Mouse (Mus musculus) 416B (cell line): Measurements from ENCODE around the gene Gm9972.

ENCODE experiments used
- DNase-seq: peaks from one replicate; pipeline ENCODE4 v3.0.0; 2011; ENCODE audit warnings: low read depth

Gene Gm9972

DNA sequence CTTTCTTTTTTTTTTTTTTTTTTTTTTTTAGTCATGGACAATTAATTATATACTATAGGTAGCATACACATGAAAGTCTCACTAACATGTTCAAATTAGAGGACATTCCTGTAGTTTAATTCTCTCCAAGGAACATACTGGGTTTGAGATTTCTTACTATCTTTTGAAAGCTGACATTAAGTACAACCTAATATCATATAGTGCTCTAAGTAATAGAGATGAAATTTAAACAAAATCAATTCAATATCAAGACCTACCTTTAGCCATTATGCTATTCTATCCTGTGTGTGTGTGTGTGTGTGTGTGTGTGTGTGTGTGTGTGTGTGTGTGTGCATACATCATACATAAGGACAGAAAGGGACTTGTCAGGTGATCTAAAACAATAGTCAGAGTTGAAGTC lies at the start of gene Gm9972:
Gene Gm9972, plus strand, starts transcription at position 301 of the 400 bp plus-strand sequence.
- DNase-seq: no peak

DNA sequence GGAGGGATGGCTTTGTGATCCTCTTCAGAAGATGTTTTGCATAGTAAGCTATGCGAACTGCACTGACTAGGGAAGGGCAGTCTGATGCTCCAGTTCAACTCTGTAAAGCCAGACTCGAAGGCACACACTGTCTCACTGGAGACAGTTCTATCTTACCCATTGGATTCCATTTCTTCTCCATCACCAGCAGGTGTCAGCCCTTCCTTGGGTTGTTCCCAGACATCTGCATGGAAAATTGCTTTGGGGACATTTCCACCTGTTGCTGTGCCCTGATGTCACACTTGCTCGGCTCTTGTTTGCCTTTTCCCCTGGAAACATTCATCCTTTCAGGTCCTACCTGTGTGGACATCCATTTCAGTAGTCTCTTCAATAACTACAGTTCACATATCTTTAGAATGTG lies 36.4 kb upstream of the Gm9972 start:
- DNase-seq: peak; percentile 3

DNA sequence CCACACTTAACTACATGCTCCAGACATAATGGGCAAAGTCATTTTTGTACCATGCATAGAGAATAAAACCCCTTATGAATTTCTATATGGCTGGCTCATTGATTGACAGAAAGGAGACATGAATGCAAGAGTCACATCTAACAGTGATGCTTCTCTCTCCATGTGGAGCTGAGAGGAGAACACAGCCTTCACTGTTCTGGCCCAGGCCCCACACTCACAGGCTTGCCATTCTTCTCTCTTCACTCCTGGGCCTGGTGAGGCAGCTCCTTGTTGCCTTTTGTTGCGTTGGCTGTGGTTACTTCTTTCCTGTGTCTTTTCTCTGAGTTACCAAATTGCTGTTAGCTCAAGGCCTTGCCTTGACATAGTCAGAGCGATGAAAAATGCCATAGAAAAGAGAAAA lies 23.6 kb upstream of the Gm9972 start:
- DNase-seq: no peak

DNA sequence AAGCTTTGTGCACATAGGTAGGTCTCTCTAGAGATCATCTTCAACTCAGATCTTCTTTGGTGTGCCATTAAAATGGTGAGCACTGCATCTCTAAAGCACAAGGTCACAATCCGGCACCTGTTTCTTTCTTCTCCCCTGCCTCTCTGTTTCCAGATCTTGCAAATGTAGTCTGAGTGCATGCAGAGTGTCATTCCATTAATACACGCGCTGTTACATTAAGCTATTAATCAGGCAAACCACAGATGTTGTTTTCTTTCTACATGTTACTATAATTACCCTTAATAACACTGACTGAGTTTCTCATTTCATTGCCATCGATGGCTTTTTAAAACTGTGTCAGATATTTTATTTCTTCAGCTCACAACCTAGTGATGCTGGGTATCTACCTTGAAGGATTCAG lies 22.6 kb upstream of the Gm9972 start:
- DNase-seq: no peak

DNA sequence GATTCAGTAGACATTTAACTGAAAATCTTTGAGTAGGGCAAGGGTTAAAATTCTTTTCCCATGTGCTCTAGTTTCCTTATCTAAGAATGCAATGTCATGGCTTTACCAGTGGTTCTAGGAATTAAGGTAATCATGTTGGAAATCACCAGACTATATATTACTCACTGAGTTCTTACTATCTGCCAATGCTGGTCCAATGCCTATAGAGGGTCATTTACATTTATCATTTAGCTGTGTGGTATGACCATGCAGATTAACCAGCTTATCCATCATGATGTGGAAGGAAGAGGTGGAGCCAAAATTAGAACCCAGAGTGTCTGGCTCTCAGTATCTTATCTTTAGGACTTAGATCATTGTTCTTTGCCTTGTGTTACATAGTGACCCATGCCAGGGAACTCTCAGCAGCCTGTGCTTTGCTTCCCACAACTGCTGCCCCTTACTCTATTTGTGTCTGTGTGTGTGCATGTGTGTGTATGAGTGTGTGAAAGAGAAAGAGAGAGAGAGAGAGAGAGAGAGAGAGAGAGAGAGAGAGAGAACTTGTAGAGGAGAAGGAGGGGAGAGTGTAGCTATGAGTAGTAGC lies 12.3 kb upstream of the Gm9972 start:
- DNase-seq: no peak

DNA sequence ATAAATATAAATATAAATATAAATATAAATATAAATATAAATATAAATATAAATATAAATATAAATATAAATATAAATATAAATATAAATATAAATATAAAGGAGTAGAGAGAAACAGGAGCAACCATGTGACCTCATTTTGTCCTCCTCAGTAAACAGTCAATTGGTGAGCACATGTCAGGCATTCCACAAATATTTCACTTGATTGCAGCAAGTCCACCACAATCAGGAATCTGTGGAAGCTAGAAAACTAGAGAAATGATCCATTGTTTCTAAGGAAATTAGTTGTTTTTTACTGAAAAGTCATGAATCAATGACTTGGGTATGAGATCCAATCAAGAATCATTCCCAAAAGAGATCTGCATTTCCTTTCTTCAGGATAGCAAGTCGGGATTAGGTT lies 5.7 kb upstream of the Gm9972 start:
- DNase-seq: no peak

DNA sequence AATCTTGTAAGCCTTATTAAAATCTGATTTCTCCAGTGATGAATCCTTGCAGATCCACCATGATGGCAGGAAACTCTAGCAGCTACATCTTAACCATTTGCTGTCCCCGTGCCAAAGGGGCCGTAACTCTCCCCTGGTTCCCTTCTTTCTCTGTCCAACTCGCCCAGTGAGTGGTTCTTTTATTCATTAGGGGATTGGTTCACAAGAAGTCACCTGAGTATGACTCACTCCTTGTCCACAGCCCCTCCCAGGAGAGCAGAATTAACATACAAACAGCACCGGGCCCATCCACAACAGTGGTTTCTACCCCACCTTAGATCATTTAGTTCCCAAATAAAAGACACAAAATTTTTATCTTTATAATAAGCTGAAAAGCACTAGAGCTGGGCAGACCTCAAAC lies 3.4 kb upstream of the Gm9972 start:
- DNase-seq: no peak

DNA sequence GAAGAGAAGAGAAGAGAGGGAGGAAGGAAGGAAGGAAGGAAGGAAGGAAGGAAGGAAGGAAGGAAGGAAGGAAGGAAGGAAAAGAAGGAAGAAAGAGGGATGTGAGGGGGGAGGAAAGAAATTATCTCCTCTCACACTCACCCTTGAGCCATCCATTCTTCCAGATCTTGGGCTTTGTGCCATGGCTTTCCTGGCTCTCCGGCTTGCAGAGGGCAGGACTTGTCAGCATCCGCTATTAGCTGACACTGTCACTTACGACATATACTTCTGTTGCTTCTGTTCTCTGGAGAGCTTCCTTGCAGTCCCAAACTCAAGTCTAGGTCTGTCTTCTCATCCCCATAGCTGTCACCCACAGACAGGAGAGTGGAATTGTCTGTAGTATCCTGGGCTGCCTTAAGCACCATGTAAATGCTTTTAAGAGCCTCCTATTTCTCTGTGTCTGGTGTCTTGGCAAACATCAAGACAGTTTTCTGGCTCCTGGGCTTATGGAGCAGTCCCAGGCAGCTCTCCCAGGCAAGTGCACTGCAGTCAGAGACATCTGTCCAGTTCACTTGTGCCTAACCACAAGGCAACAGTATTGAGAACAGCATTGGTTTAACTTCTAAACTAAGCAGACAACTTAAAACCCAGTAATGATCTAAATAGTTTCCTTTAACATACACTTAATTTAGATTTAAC lies 10.5 kb downstream of the Gm9972 start:
- DNase-seq: no peak

DNA sequence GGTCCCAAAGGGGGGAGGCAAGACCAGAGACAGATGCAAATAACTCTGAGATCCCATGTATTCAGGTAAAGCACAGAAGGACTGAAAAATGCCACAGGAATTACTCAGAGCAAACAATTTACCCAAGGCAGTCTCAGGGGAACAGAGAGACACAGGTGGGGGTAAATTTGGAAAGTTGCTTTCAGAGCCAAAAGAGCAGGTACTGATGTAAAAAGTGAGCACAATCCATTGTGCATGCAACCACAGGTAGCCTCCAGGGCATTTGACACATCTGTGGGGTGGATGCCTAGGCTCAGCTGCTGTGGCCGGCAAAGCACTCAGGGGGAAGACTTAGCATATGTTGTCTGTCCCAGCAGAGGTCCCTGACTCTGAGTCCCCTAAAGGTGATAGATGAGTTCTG lies 13.8 kb downstream of the Gm9972 start:
- no peak for DNase-seq

DNA sequence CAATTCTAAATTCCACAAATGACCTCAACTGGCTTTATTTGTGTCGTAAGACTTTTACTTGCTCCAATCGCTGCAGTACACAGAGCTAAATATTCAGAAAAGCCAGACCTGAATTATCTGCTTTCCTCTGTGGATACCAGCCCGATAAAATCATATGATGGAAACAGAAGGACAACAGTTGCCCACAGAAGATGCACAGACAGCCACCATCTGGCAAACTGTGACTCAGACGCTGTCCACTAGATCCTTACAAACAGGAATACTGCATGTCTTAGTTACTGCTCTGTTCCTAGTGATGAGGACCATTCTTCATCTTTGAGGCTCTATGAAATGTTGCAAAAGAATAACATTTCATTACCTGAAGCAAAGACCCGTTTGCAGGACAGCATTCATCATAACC lies 19.4 kb downstream of the Gm9972 start:
- DNase-seq: no peak

DNA sequence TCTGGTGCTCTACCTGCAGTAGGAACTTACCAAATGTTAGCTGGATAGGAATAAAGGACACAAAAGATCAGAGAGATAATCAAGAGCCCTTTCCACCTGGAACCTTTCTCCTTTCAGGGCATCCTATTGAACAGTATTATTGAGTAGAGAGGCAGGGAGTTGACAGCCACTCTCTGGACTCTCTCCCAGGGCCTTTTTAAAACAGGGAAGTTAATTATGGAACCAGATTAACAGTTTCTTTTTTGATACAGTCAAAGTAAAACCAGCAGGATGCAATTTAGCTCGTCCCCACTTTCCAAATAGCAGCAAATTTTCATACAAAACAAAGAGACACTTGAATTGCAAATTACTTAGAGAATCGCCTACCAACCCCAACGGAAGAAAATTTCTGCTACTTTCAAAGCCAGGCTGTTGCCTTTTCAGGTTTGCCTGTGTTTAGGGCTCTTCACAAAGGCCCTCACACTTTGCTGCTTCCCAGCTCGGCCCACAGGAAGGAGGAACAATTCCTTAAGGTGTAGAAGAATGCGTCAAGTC lies 24.0 kb downstream of the Gm9972 start:
- DNase-seq: no peak

DNA sequence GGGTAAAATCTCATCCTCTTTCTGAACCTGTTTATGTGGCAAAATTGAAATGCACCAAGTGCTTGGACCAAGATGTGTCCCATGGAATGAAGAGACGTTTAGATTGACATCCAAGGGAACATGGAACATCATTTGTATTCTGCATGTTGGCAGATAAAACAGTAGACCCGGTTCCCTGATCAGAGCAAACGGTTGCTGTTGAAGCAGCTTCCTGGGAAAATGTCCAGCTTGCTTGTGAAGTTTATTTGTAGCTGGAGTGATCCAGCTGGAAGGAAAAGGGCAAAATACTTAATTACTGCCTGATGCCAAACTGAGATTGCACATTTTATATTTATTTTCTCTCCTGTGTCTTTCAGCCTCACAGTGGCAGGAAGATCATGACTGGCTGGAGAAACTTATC lies 26.7 kb downstream of the Gm9972 start:
- DNase-seq: no peak

DNA sequence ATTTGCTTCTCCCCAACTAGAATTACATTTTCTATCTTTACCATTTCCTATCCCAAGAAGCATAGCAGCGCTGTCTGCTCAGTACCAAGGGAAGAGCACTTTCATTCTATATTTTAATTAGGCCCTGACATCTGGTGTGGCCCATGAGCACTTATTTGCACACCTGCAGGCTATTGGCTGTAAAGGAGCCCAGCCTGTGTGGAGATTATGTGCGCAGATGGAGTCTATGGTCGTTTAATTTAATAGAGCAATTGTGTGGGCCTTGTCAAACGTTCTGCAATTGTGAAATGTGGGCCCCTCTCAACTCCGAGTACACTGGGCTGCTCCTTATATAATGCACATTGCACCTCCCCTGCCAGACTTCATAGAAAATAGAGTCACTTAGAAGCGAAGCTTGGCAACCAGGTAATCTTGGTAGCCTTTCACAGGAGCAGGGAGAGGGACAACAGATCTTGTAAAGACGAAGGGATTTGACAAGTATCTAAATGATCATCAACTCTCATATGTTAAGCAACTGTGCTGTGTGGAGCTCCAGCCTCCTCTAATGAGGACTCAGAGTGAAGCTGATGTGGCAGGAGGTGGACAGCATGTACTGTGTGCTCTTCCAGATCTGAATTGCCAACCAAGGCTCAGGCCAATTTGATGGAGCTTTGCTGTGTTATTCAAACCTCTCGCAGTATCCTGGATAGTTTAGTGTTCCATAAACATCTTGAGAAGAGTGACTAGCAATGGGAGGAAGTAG lies 50.9 kb downstream of the Gm9972 start:
- DNase-seq: no peak
